Mouse (Mus musculus) midbrain, embryonic 14.5 days (tissue): ENCODE data around the gene Ddx31. TPM values are rescaled to one million over a fixed set of nuclear protein-coding genes. Genes with fewer than 3 reads are reported as not detected.

Experiments used
- ATAC-seq: fragments of 200-750 bp; cut with Nextera tagmentation; 2 replicates; pipeline ENCODE4 v1.8.0; 2017; ENCODE audit warnings: moderate number of reproducible peaks, moderate library complexity; ENCODE audit not compliant: low FRiP score, low TSS enrichment
- DNase-seq: peaks from one replicate; pipeline ENCODE4 v3.0.0-alpha.2; 2015
- H3K27ac ChIP-seq: fragments of 300-500 bp; sonication (generic); replicated peaks from 2 replicates; pipeline ENCODE4 v1.5.1; 2014; ENCODE audit warnings: mild to moderate bottlenecking, low read depth, low read length, moderate library complexity
- H3K27me3 ChIP-seq: fragments of 300-500 bp; sonication (generic); 2 replicates; pipeline ENCODE4 v1.6.1; 2014; ENCODE audit warnings: low read length, control low read depth, mixed read lengths; ENCODE audit not compliant: control insufficient read depth, insufficient read depth
- H3K36me3 ChIP-seq: fragments of 300-500 bp; sonication (generic); 2 replicates; pipeline ENCODE4 v1.6.1; 2014; ENCODE audit warnings: low read length, control low read depth; ENCODE audit not compliant: control insufficient read depth, insufficient read depth
- H3K4me1 ChIP-seq: fragments of 300-500 bp; sonication (generic); 2 replicates; pipeline ENCODE4 v1.6.1; 2014; ENCODE audit warnings: mild to moderate bottlenecking, antibody characterized with exemption, low read length, control low read depth; ENCODE audit not compliant: control insufficient read depth, insufficient read depth
- H3K4me2 ChIP-seq: fragments of 300-500 bp; sonication (generic); 2 replicates; pipeline ENCODE4 v1.6.1; 2014; ENCODE audit warnings: mild to moderate bottlenecking, low read length, moderate library complexity
- H3K4me3 ChIP-seq: fragments of 300-500 bp; sonication (generic); replicated peaks from 2 replicates; pipeline ENCODE4 v1.5.1; 2014; ENCODE audit warnings: low read depth, low read length
- H3K9ac ChIP-seq: fragments of 300-500 bp; sonication (generic); replicated peaks from 2 replicates; pipeline ENCODE4 v1.6.1; 2014; ENCODE audit warnings: mild to moderate bottlenecking, low read length, moderate library complexity
- H3K9me3 ChIP-seq: fragments of 300-500 bp; sonication (generic); 2 replicates; pipeline ENCODE4 v1.6.1; 2016; ENCODE audit warnings: low read length, control low read depth, mixed read lengths; ENCODE audit not compliant: control insufficient read depth
- WGBS: fragments of 180-500 bp; shearing (Covaris S2); extraction: QIAGEN DNeasy Blood & Tissue Kit; methylation state at CpG from one replicate; pipeline ENCODE4 v1.1.7; 2014; 5-methylcytosine and 5-hydroxymethylcytosine counted together
- polyA plus RNA-seq: library from polyadenylated mRNA; unstranded; fragments of >200 nt; fragmentation: Nextera tagmentation; extraction: Ambion mirVana; gene quantifications from 2 replicates; pipeline ENCODE4 v1.2.1, GENCODE M21; 2014

The Ddx31 gene
- polyA plus RNA-seq, 1 experiment from 2014 or later = 14.4 TPM

DNA sequence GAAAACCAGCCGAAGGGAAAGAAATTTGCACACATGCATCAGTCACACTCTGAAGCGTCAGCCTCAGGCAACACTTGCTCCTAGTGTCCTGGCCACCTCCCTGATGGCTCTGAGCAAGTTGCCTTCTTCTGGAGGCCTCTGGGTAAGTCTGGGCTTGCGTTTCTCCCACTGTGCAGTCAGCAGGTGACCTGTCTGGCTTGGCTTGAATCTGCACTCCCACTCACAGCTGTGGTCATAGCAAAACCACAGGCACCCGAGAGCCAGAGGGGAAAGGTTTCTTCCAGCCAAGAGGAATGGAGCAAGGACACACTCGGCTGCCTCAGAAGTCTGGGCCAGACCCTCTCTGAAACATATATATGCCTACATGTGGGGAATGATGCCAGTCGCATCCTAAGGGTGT, 31.4 kb upstream of the Ddx31 start:
- H3K27me3 ChIP-seq = no peaks in the 10 kb centered on the region
- DNase-seq = no peak
- no peak overlapping the region for H3K9ac ChIP-seq
- H3K4me3 ChIP-seq = no peak overlapping the region
- no peak overlapping the region for H3K27ac ChIP-seq
- 80% methylated on average over 6 of the region's 6 CpGs for WGBS
- no peak overlapping the region for H3K4me2 ChIP-seq
- no peaks in the 10 kb centered on the region for H3K4me1 ChIP-seq
- no peaks in the 10 kb centered on the region for H3K9me3 ChIP-seq
- ATAC-seq = no peak
- H3K36me3 ChIP-seq = no peaks in the 10 kb centered on the region

DNA sequence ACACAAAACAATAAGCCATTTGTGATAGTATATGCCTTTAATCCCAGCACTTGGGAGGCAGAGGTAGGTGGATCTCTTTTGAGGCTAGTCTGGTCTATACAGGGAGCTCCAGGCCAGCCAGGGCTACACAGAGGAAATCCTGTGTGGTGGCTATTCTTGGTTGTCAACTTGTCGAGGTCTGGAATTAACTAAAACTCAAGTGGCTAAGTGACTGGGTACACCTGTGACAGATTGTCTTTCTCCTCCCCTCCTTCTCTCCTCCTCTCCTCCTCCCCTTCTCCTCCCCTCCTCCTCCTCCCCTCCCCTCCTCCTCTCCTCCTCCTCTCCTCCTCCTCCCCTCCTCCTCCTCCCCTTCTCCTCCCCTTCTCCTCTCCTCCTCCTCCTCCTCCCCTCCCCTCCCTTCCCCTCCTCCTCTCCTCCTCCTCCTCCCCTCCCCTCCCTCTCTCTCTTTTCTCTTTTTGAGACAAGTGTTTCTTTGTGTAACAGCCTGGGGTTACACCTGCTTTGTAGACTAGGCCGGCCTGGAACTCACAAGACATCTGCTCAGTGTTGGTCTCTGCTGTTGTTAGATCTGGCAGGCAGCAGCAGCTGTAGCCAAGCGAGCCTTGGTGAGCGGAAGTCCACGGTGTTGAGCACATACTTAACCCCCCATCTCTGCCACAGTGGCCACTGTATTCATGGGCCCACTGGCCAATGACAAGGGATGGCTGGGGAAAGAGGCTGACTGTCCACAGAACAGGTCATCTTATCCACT, 29.8 kb upstream of the Ddx31 start:
- Histone ChIP-seq H3K4me1 (no peaks in the 10 kb centered on the region), H3K4me3 (no peak overlapping the region), H3K36me3 (no peaks in the 10 kb centered on the region), H3K9me3 (no peaks in the 10 kb centered on the region), H3K27me3 (no peaks in the 10 kb centered on the region), H3K9ac (no peak overlapping the region), H3K4me2 (no peak overlapping the region), H3K27ac (no peak overlapping the region)
- ATAC-seq (no peak), DNase-seq (no peak)
- 32% methylated on average over 5 of the region's 5 CpGs for WGBS

DNA sequence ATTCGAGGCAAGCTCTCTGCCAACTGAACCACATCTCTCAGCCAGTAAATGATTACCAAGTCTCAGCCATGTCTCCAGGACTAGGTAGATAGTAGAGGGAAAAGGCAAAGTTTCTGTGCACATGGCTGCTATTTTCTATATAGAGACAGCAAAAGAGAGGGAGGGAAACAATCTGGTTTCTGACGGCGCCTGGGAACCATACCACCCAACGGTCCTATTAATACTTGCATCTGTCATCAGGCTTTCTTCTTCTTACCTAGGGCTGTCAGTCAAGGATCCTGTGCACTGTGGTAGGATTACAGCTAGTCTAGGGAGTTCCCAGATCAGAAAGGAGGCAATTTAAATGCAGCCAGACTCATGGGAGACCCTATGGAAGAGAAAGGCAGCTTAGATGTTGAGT, 21.3 kb upstream of the Ddx31 start:
- Histone ChIP-seq H3K4me3 (no peak overlapping the region), H3K9ac (no peak overlapping the region), H3K9me3 (no peaks in the 10 kb centered on the region), H3K4me1 (no peaks in the 10 kb centered on the region), H3K4me2 (no peak overlapping the region), H3K27me3 (no peaks in the 10 kb centered on the region), H3K27ac (no peak overlapping the region), H3K36me3 (peaks cover 8% of the 10 kb centered on the region; the same call in 1 of the 2 replicates)
- 86% methylated on average over 4 of the region's 4 CpGs for WGBS
- DNase-seq (no peak), ATAC-seq (no peak)

DNA sequence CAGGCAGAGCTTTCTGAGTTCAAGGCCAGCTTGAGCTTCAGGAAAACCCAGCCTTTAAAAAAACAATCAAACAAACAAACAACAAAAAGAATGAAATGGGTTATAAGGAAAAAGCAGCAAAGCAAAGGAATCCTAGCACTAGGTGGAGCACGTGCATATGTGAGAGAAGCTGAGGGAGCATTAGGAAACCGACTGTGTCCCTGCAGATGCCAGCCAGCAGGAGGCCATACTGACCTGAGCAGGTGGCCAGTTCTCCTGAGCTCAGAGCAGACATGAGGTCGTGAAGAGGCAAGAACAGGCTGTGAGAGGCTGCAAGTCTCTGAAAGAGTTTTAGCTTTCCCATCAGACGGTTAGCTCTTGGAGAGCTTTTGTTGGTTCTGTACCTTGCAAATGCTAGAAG, 10.9 kb upstream of the Ddx31 start:
- peaks cover 91% of the 10 kb centered on the region for H3K36me3 ChIP-seq
- peak; percentile 3 for DNase-seq
- no peak overlapping the region for H3K27ac ChIP-seq
- WGBS = 50% methylated on average over 4 of the region's 4 CpGs
- ATAC-seq = no peak
- no peak overlapping the region for H3K4me3 ChIP-seq
- no peak overlapping the region for H3K9ac ChIP-seq
- H3K4me1 ChIP-seq = no peaks in the 10 kb centered on the region
- H3K27me3 ChIP-seq = no peaks in the 10 kb centered on the region
- no peaks in the 10 kb centered on the region for H3K9me3 ChIP-seq
- H3K4me2 ChIP-seq = no peak overlapping the region

DNA sequence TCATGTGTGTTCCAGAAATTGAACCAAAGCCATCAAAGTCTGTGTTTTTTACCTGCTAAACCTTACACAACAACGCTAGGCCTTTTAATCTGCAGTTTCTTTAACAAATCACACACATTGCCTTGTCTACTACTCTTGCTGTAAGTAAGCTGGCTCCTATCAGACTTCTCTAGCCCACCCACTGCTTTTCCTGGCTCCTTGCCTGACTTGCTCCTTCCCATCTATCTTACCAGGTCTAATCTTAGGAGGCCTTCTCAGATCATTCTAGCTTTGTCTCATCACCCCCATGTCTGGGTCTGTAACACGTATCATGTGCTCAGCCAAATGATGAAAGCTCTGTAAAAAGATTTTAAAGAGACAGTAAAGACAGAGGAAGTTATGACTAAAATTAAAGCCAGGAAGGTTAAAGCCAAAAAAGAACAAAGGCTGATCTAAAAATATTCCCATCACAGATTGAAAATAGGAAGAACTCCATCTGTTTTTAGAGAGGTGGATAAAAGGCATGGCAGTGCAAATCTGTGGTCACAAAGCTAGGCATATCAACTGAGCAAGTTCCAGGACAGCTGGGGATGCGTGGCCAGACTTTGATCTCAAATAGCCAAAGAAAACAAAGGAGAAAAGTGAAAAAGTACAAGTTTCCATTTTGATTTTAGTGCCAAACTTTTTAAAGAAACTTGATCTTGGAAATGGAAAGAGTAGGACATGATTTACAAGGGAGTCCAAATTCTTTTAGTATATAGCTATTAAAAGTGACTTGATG, 3.8 kb upstream of the Ddx31 start:
- H3K4me1 ChIP-seq = peaks cover 25% of the 10 kb centered on the region
- no peak overlapping the region for H3K27ac ChIP-seq
- no peak for DNase-seq
- no peak overlapping the region for H3K9ac ChIP-seq
- 88% methylated on average over 3 of the region's 3 CpGs for WGBS
- H3K9me3 ChIP-seq = no peaks in the 10 kb centered on the region
- H3K36me3 ChIP-seq = peaks cover 40% of the 10 kb centered on the region
- H3K4me3 ChIP-seq = no peak overlapping the region
- H3K27me3 ChIP-seq = no peaks in the 10 kb centered on the region
- no peak overlapping the region for H3K4me2 ChIP-seq
- no peak for ATAC-seq

DNA sequence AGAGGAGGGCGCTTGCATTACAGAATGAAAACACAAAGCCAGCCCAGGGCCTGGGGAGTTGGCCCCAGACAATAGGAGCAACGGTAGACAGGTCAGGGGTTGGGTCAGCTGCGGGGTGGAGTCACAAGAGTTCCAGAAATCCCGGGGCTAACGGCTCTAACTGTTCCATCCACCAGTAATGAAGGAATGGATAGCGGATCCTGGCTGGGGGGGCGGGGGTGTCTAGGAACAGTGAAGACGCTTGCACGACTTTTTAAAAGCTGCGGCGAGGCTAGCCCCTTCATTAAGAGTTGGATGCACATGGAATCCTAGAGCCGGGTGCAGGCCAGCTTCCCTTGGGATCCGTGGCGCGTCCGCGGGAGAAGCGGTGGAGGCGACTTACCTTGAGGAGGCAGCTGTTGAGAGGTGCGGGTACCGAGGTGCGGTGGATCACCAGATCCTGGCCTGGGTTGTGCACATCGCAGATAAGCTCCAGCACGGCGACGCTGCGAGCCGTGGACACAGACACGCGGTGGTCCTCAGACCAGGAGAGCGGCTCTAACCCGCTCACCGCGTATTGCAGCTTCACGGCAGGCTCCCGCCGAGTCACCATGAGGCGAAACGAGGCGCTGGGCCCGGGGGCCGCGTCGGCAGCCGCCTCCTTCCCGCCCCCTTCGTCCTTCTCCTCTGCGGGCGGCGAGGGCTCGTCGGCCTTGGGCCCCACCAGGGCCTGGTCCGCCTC, 545 bp upstream of the Ddx31 start:
- peaks cover 11% of the 10 kb centered on the region for H3K36me3 ChIP-seq
- H3K4me3 ChIP-seq = peak overlapping the region; percentile 99
- H3K9me3 ChIP-seq = no peaks in the 10 kb centered on the region
- peak overlapping the region; percentile 91 for H3K9ac ChIP-seq
- DNase-seq (no peak), ATAC-seq (no peak; the same call in 1 of the 2 replicates)
- H3K27ac ChIP-seq = peak overlapping the region; percentile 86
- WGBS = under 1% methylated on average over 53 of the region's 53 CpGs
- peaks cover 38% of the 10 kb centered on the region for H3K4me1 ChIP-seq
- peak overlapping the region; percentile 97 for H3K4me2 ChIP-seq
- no peaks in the 10 kb centered on the region for H3K27me3 ChIP-seq

DNA sequence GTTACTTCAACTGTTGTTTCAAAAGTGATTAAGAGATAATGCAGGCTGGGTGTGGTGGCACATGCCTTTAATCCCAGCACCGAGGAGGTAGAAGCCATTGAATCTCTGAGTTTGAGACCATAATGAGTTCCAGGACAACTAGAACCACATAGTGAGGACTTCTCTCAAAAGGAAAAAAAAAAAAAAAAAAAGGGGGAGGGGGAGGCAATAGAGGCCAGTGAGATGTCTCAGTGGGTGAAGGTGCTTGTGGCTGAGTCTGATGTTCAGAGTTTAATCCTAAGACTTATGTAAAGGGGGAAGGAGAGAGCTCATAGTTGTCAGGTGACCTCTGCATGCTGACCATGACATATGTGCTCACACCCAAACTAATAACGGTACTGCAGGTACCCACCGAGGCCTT, 1.8 kb downstream of the Ddx31 start:
- no peaks in the 10 kb centered on the region for H3K27me3 ChIP-seq
- H3K9me3 ChIP-seq = no peaks in the 10 kb centered on the region
- ATAC-seq = no peak
- peak overlapping the region; percentile 97 for H3K4me2 ChIP-seq
- H3K27ac ChIP-seq = no peak overlapping the region
- H3K4me3 ChIP-seq = peak overlapping the region; percentile 99; the same call in 1 of the 2 replicates
- no peak for DNase-seq
- no peak overlapping the region for H3K9ac ChIP-seq
- H3K4me1 ChIP-seq = peaks cover 36% of the 10 kb centered on the region
- peaks cover 20% of the 10 kb centered on the region for H3K36me3 ChIP-seq
- 77% methylated on average over 3 of the region's 3 CpGs for WGBS

DNA sequence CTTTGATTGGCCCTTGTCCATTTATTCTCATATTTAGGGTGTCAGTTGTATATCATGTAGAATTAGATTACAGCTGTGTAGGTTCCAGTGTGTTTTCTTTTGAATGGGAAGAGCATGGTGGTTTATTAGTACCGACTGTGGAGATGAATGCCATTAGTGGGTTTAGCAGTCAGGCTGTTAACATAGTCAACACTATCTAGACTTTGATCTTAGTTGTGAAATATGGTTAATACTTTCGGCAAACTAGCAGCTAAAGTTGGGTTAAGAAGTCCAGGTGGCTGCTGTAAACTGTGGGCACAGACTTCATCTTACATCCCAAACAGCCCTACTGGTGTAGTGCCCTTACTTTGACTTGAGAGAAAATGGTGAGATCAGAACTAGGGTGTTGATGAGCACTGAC, 8.7 kb downstream of the Ddx31 start:
- H3K27ac ChIP-seq = no peak overlapping the region
- no peak overlapping the region for H3K4me2 ChIP-seq
- no peak overlapping the region for H3K4me3 ChIP-seq
- DNase-seq (no peak), ATAC-seq (no peak)
- no peaks in the 10 kb centered on the region for H3K27me3 ChIP-seq
- H3K9ac ChIP-seq = no peak overlapping the region
- H3K4me1 ChIP-seq = no peaks in the 10 kb centered on the region
- WGBS = 95% methylated on average over 2 of the region's 2 CpGs
- no peaks in the 10 kb centered on the region for H3K9me3 ChIP-seq
- H3K36me3 ChIP-seq = peaks cover 65% of the 10 kb centered on the region
